In genomic region chr4:45047956-45048355, GRCm38 (mm10) we compare ENCODE assay signal across 12 mouse cellular contexts. TPM values are rescaled to one million over a fixed set of nuclear protein-coding genes. Genes with fewer than 3 reads are reported as not detected.
A peak's percentile ranks its signal among the peaks of the same experiment; 100 is the strongest.
DNase-seq lines count a peak whose midpoint lies in the region; ATAC-seq lines count a peak whose summit lies in the region.
"Had no signal": no experiment of that assay in that cellular context is flagged by ENCODE, and none has a peak within 500 bp of the region (broad histone marks: within the 10 kb centered on the region; RNA-seq: fewer than 3 reads in every experiment).

No protein-coding gene starts in this region.

- no peak for ATAC-seq in embryonic facial prominence, embryonic 13.5 days (ENCODE audit: insufficient number of reproducible peaks, insufficient read depth, low FRiP score, low TSS enrichment, low read depth)
- no peak for ATAC-seq in hindbrain, embryonic 15.5 days (ENCODE audit: low FRiP score, low read depth)
- ATAC-seq in midbrain, embryonic 15.5 days (replicated peaks), result peak; percentile 33; the same call in 1 of the 2 replicates

- H3K36me3 ChIP-seq in embryonic facial prominence, embryonic 13.5 days, result peaks cover 73% of the 10 kb centered on the region
- peaks cover 77% of the 10 kb centered on the region for H3K36me3 ChIP-seq in embryonic facial prominence, embryonic 10.5 days (replicated peaks)
- H3K36me3 ChIP-seq in hindbrain, embryonic 15.5 days, result peaks cover 28% of the 10 kb centered on the region
- peaks cover 71% of the 10 kb centered on the region for H3K36me3 ChIP-seq in hindbrain, embryonic 10.5 days
- peaks cover 23% of the 10 kb centered on the region for H3K36me3 ChIP-seq in midbrain, embryonic 15.5 days (replicated peaks)

- WGBS in embryonic facial prominence, embryonic 13.5 days, result 77% methylated on average over 9 of the region's 9 CpGs
- 77% methylated on average over 9 of the region's 9 CpGs for WGBS in embryonic facial prominence, embryonic 10.5 days
- WGBS in hindbrain, embryonic 15.5 days, result 72% methylated on average over 9 of the region's 9 CpGs
- 81% methylated on average over 9 of the region's 9 CpGs for WGBS in hindbrain, embryonic 10.5 days
- 56% methylated on average over 9 of the region's 9 CpGs for WGBS in midbrain, embryonic 15.5 days

- H3K27ac ChIP-seq in embryonic facial prominence, embryonic 13.5 days, result peak overlapping the region; percentile 8; the same call in 1 of the 2 replicates
- H3K27ac ChIP-seq in embryonic facial prominence, embryonic 10.5 days (replicated peaks), result no peak overlapping the region
- peak overlapping the region; percentile 36; the same call in 1 of the 2 replicates for H3K27ac ChIP-seq in hindbrain, embryonic 15.5 days (replicated peaks)
- H3K27ac ChIP-seq in hindbrain, embryonic 10.5 days, result no peak overlapping the region
- peak overlapping the region; percentile 55 for H3K27ac ChIP-seq in midbrain, embryonic 15.5 days

- H3K4me3 ChIP-seq in embryonic facial prominence, embryonic 13.5 days, result no peak overlapping the region
- H3K4me3 ChIP-seq in embryonic facial prominence, embryonic 10.5 days, result no peak overlapping the region
- H3K4me3 ChIP-seq in hindbrain, embryonic 15.5 days, result no peak overlapping the region
- H3K4me3 ChIP-seq in hindbrain, embryonic 10.5 days, result no peak overlapping the region
- no peak overlapping the region for H3K4me3 ChIP-seq in midbrain, embryonic 15.5 days

- H3K9me3 ChIP-seq in embryonic facial prominence, embryonic 13.5 days, result no peaks in the 10 kb centered on the region
- H3K9me3 ChIP-seq in embryonic facial prominence, embryonic 10.5 days, result no peaks in the 10 kb centered on the region
- no peaks in the 10 kb centered on the region for H3K9me3 ChIP-seq in hindbrain, embryonic 15.5 days
- no peaks in the 10 kb centered on the region for H3K9me3 ChIP-seq in hindbrain, embryonic 10.5 days
- H3K9me3 ChIP-seq in midbrain, embryonic 15.5 days, result no peaks in the 10 kb centered on the region

- H3K4me2 ChIP-seq in embryonic facial prominence, embryonic 13.5 days, result no peak overlapping the region
- H3K4me2 ChIP-seq in hindbrain, embryonic 15.5 days, result no peak overlapping the region
- no peak overlapping the region for H3K4me2 ChIP-seq in midbrain, embryonic 15.5 days

- H3K27me3 ChIP-seq in embryonic facial prominence, embryonic 13.5 days, result no peaks in the 10 kb centered on the region
- no peaks in the 10 kb centered on the region for H3K27me3 ChIP-seq in embryonic facial prominence, embryonic 10.5 days (replicated peaks; ENCODE audit: low read depth, poor library complexity, severe bottlenecking)
- no peaks in the 10 kb centered on the region for H3K27me3 ChIP-seq in hindbrain, embryonic 15.5 days
- H3K27me3 ChIP-seq in hindbrain, embryonic 10.5 days (ENCODE audit: insufficient read depth, poor library complexity, severe bottlenecking), result no peaks in the 10 kb centered on the region
- no peaks in the 10 kb centered on the region for H3K27me3 ChIP-seq in midbrain, embryonic 15.5 days (replicated peaks)

- no peaks in the 10 kb centered on the region for H3K4me1 ChIP-seq in embryonic facial prominence, embryonic 13.5 days
- H3K4me1 ChIP-seq in embryonic facial prominence, embryonic 10.5 days, result no peaks in the 10 kb centered on the region
- H3K4me1 ChIP-seq in hindbrain, embryonic 15.5 days (replicated peaks), result no peaks in the 10 kb centered on the region
- H3K4me1 ChIP-seq in hindbrain, embryonic 10.5 days (replicated peaks), result no peaks in the 10 kb centered on the region
- no peaks in the 10 kb centered on the region for H3K4me1 ChIP-seq in midbrain, embryonic 15.5 days

- H3K9ac ChIP-seq in embryonic facial prominence, embryonic 13.5 days, result no peak overlapping the region
- H3K9ac ChIP-seq in hindbrain, embryonic 15.5 days, result no peak overlapping the region
- no peak overlapping the region; the same call in 1 of the 2 replicates for H3K9ac ChIP-seq in midbrain, embryonic 15.5 days

- DNase-seq in embryonic facial prominence, embryonic 10.5 days (ENCODE audit: low spot score), result no peak
- DNase-seq in hindbrain, embryonic 10.5 days (ENCODE audit: low spot score), result no peak
- DNase-seq in layer of hippocampus, adult 18-20 months (ENCODE audit: low spot score in 2 of 2), result peak; percentile 40 to 74
- no peak for DNase-seq in thymus, postnatal 36 days
- no peak for DNase-seq in kidney, adult 11 months
- DNase-seq: cerebellum, adult 9-11 months; heart, postnatal 4 days; kidney, adult 9 months; thymus, postnatal 4 days had no signal

RNA-seq across cellular contexts. Expression of gene Polr1e, which starts 29.6 kb away (rescaled TPM):
- 38.8 and 48.9 TPM in 2 replicates for polyA plus RNA-seq in embryonic facial prominence, embryonic 13.5 days (2015; fragmentation: Nextera tagmentation; extraction: Ambion mirVana)
- 59.8 and 72.3 TPM in 2 replicates for polyA plus RNA-seq in embryonic facial prominence, embryonic 10.5 days (2016; fragmentation: Nextera tagmentation; extraction: Ambion mirVana)
- 33.9 and 36.7 TPM in 2 replicates for polyA plus RNA-seq in hindbrain, embryonic 15.5 days (2015; fragmentation: Nextera tagmentation; extraction: Ambion mirVana)
- polyA plus RNA-seq in hindbrain, embryonic 10.5 days (2016; fragmentation: Nextera tagmentation; extraction: Ambion mirVana), result 55.6 and 57.8 TPM in 2 replicates
- 10 to 100 TPM in 1 of 2 experiments, 1 to 10 TPM in 1; 9.9 to 10.8 TPM for total RNA-seq in layer of hippocampus, adult 18-20 months (2021)
- polyA plus RNA-seq in midbrain, embryonic 15.5 days (2015; fragmentation: Nextera tagmentation; extraction: Ambion mirVana), result 26.3 and 29.8 TPM in 2 replicates

RNA-seq across cellular contexts. Expression of gene Zbtb5, which starts 35.7 kb away (rescaled TPM):
- polyA plus RNA-seq in embryonic facial prominence, embryonic 13.5 days (2015; fragmentation: Nextera tagmentation; extraction: Ambion mirVana), result 28.8 and 29.2 TPM in 2 replicates
- polyA plus RNA-seq in embryonic facial prominence, embryonic 10.5 days (2016; fragmentation: Nextera tagmentation; extraction: Ambion mirVana), result 37.8 and 40.0 TPM in 2 replicates
- 39.6 and 41.7 TPM in 2 replicates for polyA plus RNA-seq in hindbrain, embryonic 15.5 days (2015; fragmentation: Nextera tagmentation; extraction: Ambion mirVana)
- polyA plus RNA-seq in hindbrain, embryonic 10.5 days (2016; fragmentation: Nextera tagmentation; extraction: Ambion mirVana), result 34.4 and 35.8 TPM in 2 replicates
- 1 to 10 TPM; 8.3 to 8.8 TPM for total RNA-seq in layer of hippocampus, adult 18-20 months (2021)
- 50.0 and 53.7 TPM in 2 replicates for polyA plus RNA-seq in midbrain, embryonic 15.5 days (2015; fragmentation: Nextera tagmentation; extraction: Ambion mirVana)

RNA-seq across cellular contexts. Expression of gene Fbxo10, which starts 36.4 kb away (rescaled TPM):
- polyA plus RNA-seq in embryonic facial prominence, embryonic 13.5 days (2015; fragmentation: Nextera tagmentation; extraction: Ambion mirVana), result 19.8 and 20.0 TPM in 2 replicates
- 16.4 and 16.9 TPM in 2 replicates for polyA plus RNA-seq in embryonic facial prominence, embryonic 10.5 days (2016; fragmentation: Nextera tagmentation; extraction: Ambion mirVana)
- polyA plus RNA-seq in hindbrain, embryonic 15.5 days (2015; fragmentation: Nextera tagmentation; extraction: Ambion mirVana), result 17.2 and 19.0 TPM in 2 replicates
- polyA plus RNA-seq in hindbrain, embryonic 10.5 days (2016; fragmentation: Nextera tagmentation; extraction: Ambion mirVana), result 14.4 and 16.5 TPM in 2 replicates
- 10 to 100 TPM; 45.2 to 47.4 TPM for total RNA-seq in layer of hippocampus, adult 18-20 months (2021)
- polyA plus RNA-seq in midbrain, embryonic 15.5 days (2015; fragmentation: Nextera tagmentation; extraction: Ambion mirVana), result 20.2 and 21.9 TPM in 2 replicates

RNA-seq across cellular contexts. Expression of gene Tomm5, which starts 60.0 kb away (rescaled TPM):
- 209 and 224 TPM in 2 replicates for polyA plus RNA-seq in embryonic facial prominence, embryonic 13.5 days (2015; fragmentation: Nextera tagmentation; extraction: Ambion mirVana)
- polyA plus RNA-seq in embryonic facial prominence, embryonic 10.5 days (2016; fragmentation: Nextera tagmentation; extraction: Ambion mirVana), result 227 and 234 TPM in 2 replicates
- 159 and 170 TPM in 2 replicates for polyA plus RNA-seq in hindbrain, embryonic 15.5 days (2015; fragmentation: Nextera tagmentation; extraction: Ambion mirVana)
- 204 and 213 TPM in 2 replicates for polyA plus RNA-seq in hindbrain, embryonic 10.5 days (2016; fragmentation: Nextera tagmentation; extraction: Ambion mirVana)
- 10 to 100 TPM; 65.4 to 66.6 TPM for total RNA-seq in layer of hippocampus, adult 18-20 months (2021)
- 138 and 149 TPM in 2 replicates for polyA plus RNA-seq in midbrain, embryonic 15.5 days (2015; fragmentation: Nextera tagmentation; extraction: Ambion mirVana)

Comparison
In these comparisons a context has a peak if more than half of its experiments do, and no peak if none do; other contexts are left out.
1. H3K27ac ChIP-seq: peak in embryonic facial prominence, embryonic 13.5 days (single experiment), hindbrain, embryonic 15.5 days (single experiment) and midbrain, embryonic 15.5 days (single experiment); none in embryonic facial prominence, embryonic 10.5 days (single experiment) and hindbrain, embryonic 10.5 days (single experiment).
2. DNase-seq: peak in layer of hippocampus, adult 18-20 months (2 of 2); none in embryonic facial prominence, embryonic 10.5 days (single experiment), hindbrain, embryonic 10.5 days (single experiment), thymus, postnatal 36 days (0 of 2) and kidney, adult 11 months (single experiment).